Mouse (Mus musculus): ENCODE measurements around the gene Lekr1. TPM values are rescaled to one million over a fixed set of nuclear protein-coding genes. Genes with fewer than 3 reads are reported as not detected.
A peak's percentile ranks its signal among the peaks of the same experiment; 100 is the strongest.

Lekr1 gene
- polyA plus RNA-seq, 1 experiment from 2014 or later: 9.7 TPM

DNA sequence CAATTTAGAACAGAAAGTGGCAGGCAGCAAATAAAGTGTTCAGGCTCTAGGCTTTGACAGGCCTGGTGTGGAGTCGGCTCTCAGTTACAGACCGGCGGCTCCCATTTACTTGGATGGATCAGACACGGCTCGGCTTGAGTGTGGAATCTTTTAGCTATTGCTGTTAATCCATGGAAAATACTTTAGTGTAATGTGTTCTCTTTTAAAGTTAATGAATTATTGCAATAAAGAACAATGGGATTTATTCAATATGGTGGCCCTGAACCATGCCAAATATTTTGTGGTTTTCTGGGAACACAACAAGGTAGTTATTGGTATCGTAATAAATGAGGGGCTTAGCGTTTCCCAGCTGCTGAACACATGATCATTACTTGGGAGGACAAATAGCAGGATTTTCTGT lies 28.7 kb upstream of the Lekr1 start:
- no peak overlapping the region for H3K4me2 ChIP-seq
- H3K9me3 ChIP-seq (replicated peaks): no peaks in the 10 kb centered on the region
- no peaks in the 10 kb centered on the region for H3K36me3 ChIP-seq
- no peaks in the 10 kb centered on the region for H3K4me1 ChIP-seq
- 57% methylated on average over 7 of the region's 7 CpGs for WGBS
- H3K27ac ChIP-seq (replicated peaks): no peak overlapping the region
- H3K4me3 ChIP-seq (replicated peaks): no peak overlapping the region
- no peak for ATAC-seq (ENCODE audit: low FRiP score)
- H3K9ac ChIP-seq (replicated peaks): no peak overlapping the region
- no peaks in the 10 kb centered on the region for H3K27me3 ChIP-seq (replicated peaks)

- no peak for ATAC-seq (ENCODE audit: low FRiP score)
- H3K4me3 ChIP-seq (replicated peaks): no peak overlapping the region
- WGBS: 94% methylated on average over 11 of the region's 11 CpGs
- H3K9me3 ChIP-seq (replicated peaks): no peaks in the 10 kb centered on the region
- no peak overlapping the region for H3K27ac ChIP-seq (replicated peaks)
- H3K9ac ChIP-seq (replicated peaks): no peak overlapping the region
- no peak overlapping the region for H3K4me2 ChIP-seq
- H3K27me3 ChIP-seq (replicated peaks): no peaks in the 10 kb centered on the region
- H3K4me1 ChIP-seq: no peaks in the 10 kb centered on the region
- no peaks in the 10 kb centered on the region for H3K36me3 ChIP-seq
Observed at GRCm38 (mm10) chr3:65638896-65639295, 27.1 kb upstream of the Lekr1 start.

- ATAC-seq (ENCODE audit: low FRiP score): no peak
- Histone ChIP-seq H3K9ac (replicated peaks) (no peak overlapping the region), H3K27me3 (replicated peaks) (no peaks in the 10 kb centered on the region), H3K4me1 (no peaks in the 10 kb centered on the region), H3K36me3 (no peaks in the 10 kb centered on the region), H3K27ac (replicated peaks) (no peak overlapping the region), H3K9me3 (replicated peaks) (no peaks in the 10 kb centered on the region), H3K4me2 (no peak overlapping the region), H3K4me3 (replicated peaks) (no peak overlapping the region)
- 50% methylated on average over 5 of the region's 5 CpGs for WGBS
Observed at GRCm38 (mm10) chr3:65639454-65640014, 26.5 kb upstream of the Lekr1 start.

DNA sequence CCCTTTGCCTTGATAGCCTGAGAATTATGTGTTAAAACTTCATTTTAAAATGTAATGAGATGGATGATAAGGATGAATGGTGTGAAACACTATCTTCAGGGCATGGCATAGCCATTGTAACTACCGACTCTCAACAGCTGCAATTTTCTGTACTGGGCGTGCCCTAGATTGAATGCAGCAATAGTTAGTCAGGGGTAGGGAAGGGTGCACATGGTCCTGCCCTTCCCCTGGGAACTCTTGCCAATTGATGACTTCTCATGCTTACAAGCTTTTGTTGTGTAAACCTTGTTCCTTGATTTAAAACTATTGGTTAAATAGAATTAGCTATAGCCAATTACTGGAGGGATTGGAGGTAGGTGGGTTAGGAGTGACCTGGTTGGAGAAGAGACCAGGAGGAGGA lies 23.1 kb upstream of the Lekr1 start:
- H3K36me3 ChIP-seq: no peaks in the 10 kb centered on the region
- no peak overlapping the region for H3K27ac ChIP-seq (replicated peaks)
- no peak overlapping the region for H3K4me3 ChIP-seq (replicated peaks)
- WGBS: 70% methylated on average over 2 of the region's 2 CpGs
- H3K9ac ChIP-seq (replicated peaks): no peak overlapping the region
- H3K9me3 ChIP-seq (replicated peaks): no peaks in the 10 kb centered on the region
- no peak for ATAC-seq (ENCODE audit: low FRiP score)
- no peak overlapping the region for H3K4me2 ChIP-seq
- H3K4me1 ChIP-seq: no peaks in the 10 kb centered on the region
- 0 out of 2 replicates have a peak, but pooled peaks cover 2% of the 10 kb centered on the region for H3K27me3 ChIP-seq (replicated peaks)

DNA sequence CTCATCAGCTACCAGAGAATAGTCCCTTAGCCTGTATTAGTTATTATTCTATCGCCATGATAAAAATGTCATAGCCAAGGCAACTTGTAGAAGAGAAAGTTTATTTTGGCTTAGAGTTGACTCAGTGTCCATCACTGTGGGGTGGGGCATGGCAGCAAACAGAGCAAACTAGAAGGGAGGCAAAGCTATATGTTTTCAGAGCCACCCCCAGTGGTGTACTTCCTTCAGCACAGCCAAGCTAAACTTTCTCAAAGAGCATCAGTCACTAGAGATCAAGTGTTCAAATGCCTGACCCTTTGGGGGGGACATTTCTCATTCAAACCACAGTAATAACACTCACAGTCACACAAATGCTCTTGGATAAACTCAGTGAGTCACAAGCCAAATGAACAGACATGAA lies 22.4 kb upstream of the Lekr1 start:
- Histone ChIP-seq H3K9ac (replicated peaks) (no peak overlapping the region), H3K9me3 (replicated peaks) (no peaks in the 10 kb centered on the region), H3K27ac (replicated peaks) (no peak overlapping the region), H3K4me1 (no peaks in the 10 kb centered on the region), H3K4me2 (no peak overlapping the region), H3K36me3 (no peaks in the 10 kb centered on the region), H3K4me3 (replicated peaks) (no peak overlapping the region), H3K27me3 (replicated peaks) (0 out of 2 replicates have a peak, but pooled peaks cover 2% of the 10 kb centered on the region)
- 97% methylated on average over 1 of the region's 1 CpGs for WGBS
- ATAC-seq (ENCODE audit: low FRiP score): no peak

DNA sequence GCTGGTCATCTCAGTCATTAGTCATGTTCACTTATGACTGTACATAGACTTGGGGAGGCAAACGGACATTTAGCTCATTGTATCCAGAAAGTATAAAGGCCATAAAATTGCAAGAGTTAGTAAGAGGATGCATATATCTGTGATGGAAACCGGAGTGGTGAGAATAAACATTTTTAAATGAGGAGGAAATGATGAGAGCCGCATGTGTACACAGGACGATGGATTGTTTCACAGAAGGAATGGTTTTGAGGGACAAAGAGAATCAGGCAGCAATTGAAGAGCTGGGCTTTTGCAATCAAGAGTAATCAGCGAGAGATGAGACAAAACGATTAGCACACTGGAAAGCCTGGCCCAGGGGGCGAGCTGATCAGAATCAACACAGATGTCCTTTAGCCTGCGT lies 18.4 kb upstream of the Lekr1 start:
- H3K27ac ChIP-seq (replicated peaks): no peak overlapping the region
- no peak overlapping the region for H3K9ac ChIP-seq (replicated peaks)
- WGBS: 83% methylated on average over 8 of the region's 8 CpGs
- H3K4me3 ChIP-seq (replicated peaks): no peak overlapping the region
- ATAC-seq (ENCODE audit: low FRiP score): no peak
- H3K36me3 ChIP-seq: no peaks in the 10 kb centered on the region
- H3K27me3 ChIP-seq (replicated peaks): 0 out of 2 replicates have a peak, but pooled peaks cover 2% of the 10 kb centered on the region
- no peaks in the 10 kb centered on the region for H3K9me3 ChIP-seq (replicated peaks)
- no peaks in the 10 kb centered on the region for H3K4me1 ChIP-seq
- H3K4me2 ChIP-seq: no peak overlapping the region

DNA sequence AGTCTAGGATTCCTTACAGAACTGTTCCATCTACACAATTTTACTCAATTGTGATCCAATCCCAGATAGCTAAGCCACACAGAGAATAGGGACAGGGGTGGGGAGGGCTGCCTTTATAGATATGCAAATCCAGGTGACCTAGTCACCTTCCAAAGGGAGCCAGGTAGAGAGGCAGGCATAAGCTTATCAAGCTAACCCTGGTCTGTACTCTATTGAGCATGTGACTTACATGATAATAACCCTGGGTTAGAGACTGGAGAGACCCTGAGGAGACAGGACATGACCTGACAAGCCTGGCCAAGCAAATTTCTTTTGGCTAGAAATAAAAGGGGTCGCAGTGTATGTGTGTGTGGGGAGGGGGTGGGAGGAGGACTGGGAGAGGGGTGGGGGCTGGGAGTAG lies 17.1 kb upstream of the Lekr1 start:
- 47% methylated on average over 1 of the region's 1 CpGs for WGBS
- no peaks in the 10 kb centered on the region for H3K4me1 ChIP-seq
- H3K4me2 ChIP-seq: no peak overlapping the region
- no peak overlapping the region for H3K27ac ChIP-seq (replicated peaks)
- no peaks in the 10 kb centered on the region for H3K9me3 ChIP-seq (replicated peaks)
- no peak overlapping the region for H3K9ac ChIP-seq (replicated peaks)
- 0 out of 2 replicates have a peak, but pooled peaks cover 2% of the 10 kb centered on the region for H3K27me3 ChIP-seq (replicated peaks)
- H3K4me3 ChIP-seq (replicated peaks): no peak overlapping the region
- no peak for ATAC-seq (ENCODE audit: low FRiP score)
- H3K36me3 ChIP-seq: no peaks in the 10 kb centered on the region

DNA sequence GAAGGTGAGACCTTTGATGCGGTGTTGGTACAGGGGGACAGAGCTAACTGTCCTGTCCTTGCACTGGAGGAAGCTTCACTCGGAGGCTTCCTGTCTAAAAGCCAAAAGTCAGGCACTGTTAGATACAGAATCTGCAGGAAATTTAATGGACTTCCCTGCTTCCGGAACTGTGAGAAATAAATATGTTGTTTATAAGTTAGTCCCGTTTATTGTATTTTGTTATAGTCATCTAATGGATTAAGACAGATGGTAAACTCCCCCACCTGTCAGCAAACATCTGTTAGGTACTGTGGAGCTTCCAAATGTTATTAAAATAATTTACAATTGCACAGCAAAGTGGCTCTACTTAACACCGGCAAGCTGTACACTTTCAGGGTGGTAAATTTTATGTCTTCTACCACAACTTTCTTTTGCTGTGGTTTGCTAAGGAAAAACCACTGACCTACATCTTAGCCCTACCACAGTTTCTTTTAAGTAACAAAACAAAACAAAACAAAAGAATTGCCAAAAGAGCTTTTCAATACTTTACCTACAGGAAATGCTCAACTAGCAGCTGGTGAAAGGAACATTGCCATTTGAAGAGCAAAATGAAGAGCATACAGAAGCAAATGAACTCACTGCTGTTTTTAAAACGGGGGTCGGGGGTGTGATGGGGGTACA lies 15.7 kb upstream of the Lekr1 start:
- no peak overlapping the region for H3K4me3 ChIP-seq (replicated peaks)
- no peak overlapping the region for H3K4me2 ChIP-seq
- no peak overlapping the region for H3K9ac ChIP-seq (replicated peaks)
- H3K4me1 ChIP-seq: no peaks in the 10 kb centered on the region
- H3K9me3 ChIP-seq (replicated peaks): no peaks in the 10 kb centered on the region
- no peaks in the 10 kb centered on the region for H3K36me3 ChIP-seq
- WGBS: 42% methylated on average over 7 of the region's 7 CpGs
- ATAC-seq (ENCODE audit: low FRiP score): no peak
- no peak overlapping the region for H3K27ac ChIP-seq (replicated peaks)
- H3K27me3 ChIP-seq (replicated peaks): 0 out of 2 replicates have a peak, but pooled peaks cover 2% of the 10 kb centered on the region

DNA sequence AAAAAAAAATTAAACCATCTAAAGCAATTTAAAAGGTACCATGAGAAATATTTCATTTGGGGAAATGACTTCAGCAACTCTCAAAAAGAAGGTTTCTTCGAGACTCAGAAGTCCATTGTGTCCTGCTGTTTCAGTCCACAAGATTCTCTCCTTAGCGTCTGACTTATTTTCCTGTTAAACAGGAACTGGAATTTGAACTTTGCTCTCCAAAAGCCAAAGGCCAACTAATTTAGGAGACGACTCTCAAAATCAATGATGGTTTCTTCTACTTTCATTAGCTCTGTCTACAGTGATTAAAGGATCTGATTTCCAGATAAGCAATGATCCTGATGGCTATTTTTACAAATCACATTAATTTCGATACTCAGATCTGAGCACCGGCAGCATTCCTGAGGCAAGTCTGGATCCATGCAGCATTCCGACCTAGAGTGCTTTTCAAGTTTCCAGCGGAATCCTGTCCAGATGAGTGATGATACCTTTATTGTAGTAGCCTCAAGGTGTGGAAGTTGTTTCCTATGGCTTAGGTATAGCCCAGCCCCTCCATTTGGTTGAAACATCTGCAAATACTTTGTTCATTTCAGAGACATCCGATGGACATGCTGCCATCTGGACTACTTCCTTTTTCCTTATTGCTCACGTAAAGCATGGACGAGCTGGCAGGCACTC lies 11.4 kb upstream of the Lekr1 start:
- Histone ChIP-seq H3K4me1 (peaks cover 16% of the 10 kb centered on the region), H3K9ac (replicated peaks) (no peak overlapping the region), H3K4me3 (replicated peaks) (no peak overlapping the region), H3K36me3 (no peaks in the 10 kb centered on the region), H3K4me2 (no peak overlapping the region), H3K27ac (replicated peaks) (no peak overlapping the region), H3K27me3 (replicated peaks) (no peaks in the 10 kb centered on the region), H3K9me3 (replicated peaks) (no peaks in the 10 kb centered on the region)
- WGBS: 74% methylated on average over 10 of the region's 10 CpGs
- no peak for ATAC-seq (ENCODE audit: low FRiP score)

GRCm38 (mm10) chr3:65656451-65656850 lies 9.6 kb upstream of the Lekr1 start:
- H3K36me3 ChIP-seq: no peaks in the 10 kb centered on the region
- no peak overlapping the region for H3K9ac ChIP-seq (replicated peaks)
- peaks cover 4% of the 10 kb centered on the region; the same call in 1 of the 2 replicates for H3K27me3 ChIP-seq (replicated peaks)
- no peaks in the 10 kb centered on the region for H3K9me3 ChIP-seq (replicated peaks)
- H3K4me1 ChIP-seq: peaks cover 16% of the 10 kb centered on the region
- H3K4me3 ChIP-seq (replicated peaks): no peak overlapping the region
- ATAC-seq (ENCODE audit: low FRiP score): no peak
- H3K27ac ChIP-seq (replicated peaks): no peak overlapping the region
- H3K4me2 ChIP-seq: 0 out of 2 replicates have a peak overlapping the region, but pooled peaks have one; percentile 99
- 38% methylated on average over 7 of the region's 7 CpGs for WGBS

GRCm38 (mm10) chr3:65656902-65657660 lies 8.9 kb upstream of the Lekr1 start:
- no peak overlapping the region for H3K4me3 ChIP-seq (replicated peaks)
- H3K9ac ChIP-seq (replicated peaks): no peak overlapping the region
- peaks cover 4% of the 10 kb centered on the region; the same call in 1 of the 2 replicates for H3K27me3 ChIP-seq (replicated peaks)
- ATAC-seq (ENCODE audit: low FRiP score): no peak
- no peaks in the 10 kb centered on the region for H3K36me3 ChIP-seq
- no peak overlapping the region for H3K27ac ChIP-seq (replicated peaks)
- H3K9me3 ChIP-seq (replicated peaks): no peaks in the 10 kb centered on the region
- 15% methylated on average over 12 of the region's 12 CpGs for WGBS
- H3K4me2 ChIP-seq: peak overlapping the region; percentile 99
- peaks cover 16% of the 10 kb centered on the region for H3K4me1 ChIP-seq
